Mouse (Mus musculus): Measurements from ENCODE around the gene Tsc22d3.
A peak's percentile ranks its signal among the peaks of the same experiment; 100 is the strongest.
"Not testable (repeated sequence)": the region's sequence is repeated elsewhere in the genome, so short reads cannot be mapped to it uniquely, and the experiment has no call there.

Gene Tsc22d3

DNA sequence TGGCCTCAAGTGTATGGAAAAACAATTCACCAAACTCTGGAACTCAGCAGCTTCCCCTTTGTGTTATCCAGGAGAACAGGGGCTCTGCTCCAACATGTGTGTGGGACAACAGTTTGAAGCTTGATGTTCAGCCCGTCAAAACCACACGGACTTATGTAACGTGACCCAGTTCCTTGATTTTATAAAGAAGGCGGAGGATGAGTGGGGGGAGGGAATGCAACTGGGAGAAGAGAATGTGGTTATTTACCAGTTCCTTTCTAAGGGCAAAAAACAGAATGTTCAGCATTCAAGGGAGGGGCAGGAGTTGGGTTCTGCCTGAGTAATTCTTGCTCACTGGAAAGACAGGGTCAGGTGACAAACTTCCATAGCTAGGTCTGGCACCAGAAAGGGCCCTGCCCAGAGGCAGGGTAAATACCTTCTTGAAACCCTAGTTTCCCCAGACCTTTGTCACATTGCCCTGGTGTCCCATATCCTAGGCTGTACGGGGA lies 71.3 kb downstream of the Tsc22d3 start:
- DNase-seq (ENCODE audit: low spot score in 2 of 2) = no peak

DNA sequence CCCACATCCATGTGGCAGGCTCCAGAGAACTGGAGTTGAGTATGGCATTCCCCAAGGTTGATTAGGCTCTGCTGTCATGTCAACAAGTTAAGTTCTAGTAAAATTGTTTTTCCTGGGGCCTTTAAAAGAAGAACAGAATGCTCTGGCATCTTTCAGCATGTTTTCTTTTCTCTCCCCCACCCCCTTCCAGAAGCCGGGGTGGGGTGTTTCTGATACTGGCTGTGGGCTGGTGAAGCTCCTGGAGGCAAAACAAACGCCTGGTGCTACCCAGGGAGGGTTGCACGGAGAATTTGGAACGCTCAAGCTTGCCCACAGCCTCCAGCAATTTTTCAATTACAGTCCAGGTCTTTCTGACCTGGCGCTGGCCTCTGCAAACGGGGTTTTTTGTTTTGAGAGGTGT lies 73.2 kb downstream of the Tsc22d3 start:
- DNase-seq (ENCODE audit: low spot score in 2 of 2) = no peak

- no peak for DNase-seq (ENCODE audit: low spot score in 2 of 2)
These were observed 74.2 kb downstream of the Tsc22d3 start for GRCm38 (mm10) chrX:140526253-140526618.

- no peak for DNase-seq (ENCODE audit: low spot score in 2 of 2)
These were observed 74.7 kb downstream of the Tsc22d3 start for GRCm38 (mm10) chrX:140525604-140526252.

GRCm38 (mm10) chrX:140524231-140524630 lies 76.2 kb downstream of the Tsc22d3 start:
- DNase-seq (ENCODE audit: low spot score in 2 of 2) = no peak

GRCm38 (mm10) chrX:140522071-140522765 lies 78.2 kb downstream of the Tsc22d3 start:
- no peak for DNase-seq (ENCODE audit: low spot score in 2 of 2)

DNA sequence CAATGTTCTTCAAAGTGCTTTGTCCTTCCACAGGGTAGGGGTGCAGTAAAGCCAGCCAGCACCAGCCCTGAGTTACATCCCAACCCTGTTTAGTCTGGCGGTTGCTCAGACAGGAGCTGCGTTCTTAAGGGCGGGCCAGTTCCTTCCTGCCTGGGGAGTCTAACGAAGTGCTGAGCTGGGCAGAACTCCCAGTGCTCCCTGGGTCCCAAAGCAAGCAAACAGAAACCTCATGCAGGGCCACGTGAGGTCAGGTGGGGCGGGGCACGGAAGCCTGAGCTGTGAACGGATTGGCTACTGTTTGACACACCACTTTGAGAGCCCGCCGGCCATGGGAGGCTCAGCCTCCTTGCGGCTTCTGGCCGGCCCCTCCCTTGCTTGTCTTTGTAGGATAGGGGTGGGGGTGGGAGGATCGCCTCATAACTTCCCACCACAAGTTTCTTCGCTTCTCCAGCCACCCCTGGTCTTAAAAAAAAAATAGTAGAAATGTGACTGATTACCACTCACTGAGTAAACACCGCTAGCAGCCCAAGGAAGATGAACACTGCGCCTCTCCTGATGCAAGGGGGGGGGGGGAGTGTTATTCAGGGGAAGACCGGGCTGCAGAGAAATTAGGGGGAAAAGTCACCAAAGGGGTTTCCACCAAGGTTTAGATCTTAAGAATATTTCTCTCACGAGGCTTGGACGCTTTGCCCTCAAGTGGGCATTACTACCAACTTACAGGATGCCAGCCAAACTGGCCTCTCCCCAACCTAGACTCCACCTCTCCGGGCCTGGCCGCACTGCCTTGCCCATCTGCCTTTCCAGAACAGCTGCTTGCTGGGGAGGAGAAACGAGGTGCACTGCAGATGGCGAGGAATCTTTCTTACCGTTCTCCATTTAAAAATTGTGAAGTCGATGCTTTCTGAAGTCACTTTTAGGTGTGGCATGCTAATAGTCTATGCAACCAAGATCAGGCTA lies 80.0 kb downstream of the Tsc22d3 start:
- DNase-seq (ENCODE audit: low spot score in 2 of 2) = peak; percentile 86 to 87

DNA sequence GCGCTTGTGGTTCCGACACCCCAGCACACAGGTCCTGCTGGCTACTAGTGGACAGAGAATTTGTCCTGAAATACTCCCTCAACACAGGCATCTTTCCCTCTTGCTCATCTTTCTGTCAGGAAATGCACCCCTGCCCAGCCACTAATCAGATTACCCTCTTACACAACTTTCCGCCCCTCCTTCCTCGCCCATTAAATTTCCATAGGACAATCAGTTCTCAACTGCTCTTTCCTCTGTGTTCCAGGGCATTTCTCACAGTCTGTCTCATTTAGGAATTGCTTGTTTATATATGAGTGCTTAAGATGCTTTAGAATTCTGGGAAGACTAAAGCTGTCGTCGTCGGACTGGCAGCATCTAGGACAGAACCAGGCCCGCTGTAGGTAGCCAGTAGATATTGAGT lies 82.1 kb downstream of the Tsc22d3 start:
- no peak for DNase-seq (ENCODE audit: low spot score in 2 of 2)

DNA sequence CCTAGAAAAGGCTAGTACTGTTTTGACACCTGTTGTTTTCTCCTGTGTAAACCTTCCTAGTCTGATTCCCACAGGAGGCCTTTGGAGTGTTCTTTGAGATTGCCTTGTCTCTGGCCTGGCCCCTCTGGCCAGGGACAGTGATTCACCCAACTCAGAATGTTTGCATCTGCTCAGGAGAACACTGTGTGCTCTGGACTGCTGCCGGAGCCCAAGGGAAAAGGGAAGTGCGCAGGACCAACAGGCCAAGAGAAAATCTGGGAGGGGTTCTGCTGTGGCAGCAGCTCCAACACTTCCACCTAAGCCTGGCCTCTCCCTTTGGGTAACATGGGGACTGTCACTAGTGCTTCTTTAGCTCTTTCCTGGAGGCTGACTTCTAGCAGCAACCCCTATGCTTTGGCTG lies 87.1 kb downstream of the Tsc22d3 start:
- peak in 1 of 2 experiments; percentile 18 for DNase-seq (ENCODE audit: low spot score in 2 of 2)

GRCm38 (mm10) chrX:140511687-140512651 lies 88.5 kb downstream of the Tsc22d3 start:
- DNase-seq (ENCODE audit: low spot score in 2 of 2) = no peak

DNA sequence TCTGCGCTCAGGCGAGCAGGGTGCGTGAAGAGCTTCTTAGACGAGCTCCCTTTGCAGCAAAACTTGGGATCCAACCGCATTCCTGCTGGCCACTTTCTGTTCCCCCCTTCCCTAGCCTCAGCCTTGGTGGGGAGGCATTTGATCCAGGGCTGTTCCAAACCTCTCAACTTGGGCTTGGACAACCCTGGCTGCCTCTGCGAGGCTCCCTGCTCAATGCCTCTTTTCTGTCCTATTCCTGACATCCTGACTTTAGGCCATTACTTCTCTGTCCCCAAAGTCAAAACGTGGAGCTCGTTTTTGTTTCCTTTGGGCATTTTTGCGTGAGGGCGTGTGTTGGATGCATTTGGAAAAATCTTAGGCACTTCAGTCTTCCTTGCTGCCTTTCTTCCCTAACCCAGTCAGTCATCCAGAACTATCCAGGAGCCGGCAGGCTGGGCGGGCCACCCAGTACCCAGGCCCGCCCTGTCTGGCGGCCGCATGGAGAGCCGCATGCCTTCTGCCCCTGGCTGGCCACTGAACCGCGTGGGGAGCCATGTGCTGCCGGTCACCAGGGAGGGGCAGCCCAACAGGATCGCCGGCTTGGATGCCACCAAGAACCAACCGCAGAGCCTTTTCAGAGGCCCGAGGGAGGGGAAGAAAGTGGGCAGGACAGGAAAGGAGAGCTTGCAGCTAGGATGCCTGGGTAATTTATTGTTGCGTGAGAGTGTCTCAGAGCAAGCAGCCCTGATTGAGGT lies 89.6 kb downstream of the Tsc22d3 start:
- DNase-seq (ENCODE audit: low spot score in 2 of 2) = peak; percentile 55 to 63

DNA sequence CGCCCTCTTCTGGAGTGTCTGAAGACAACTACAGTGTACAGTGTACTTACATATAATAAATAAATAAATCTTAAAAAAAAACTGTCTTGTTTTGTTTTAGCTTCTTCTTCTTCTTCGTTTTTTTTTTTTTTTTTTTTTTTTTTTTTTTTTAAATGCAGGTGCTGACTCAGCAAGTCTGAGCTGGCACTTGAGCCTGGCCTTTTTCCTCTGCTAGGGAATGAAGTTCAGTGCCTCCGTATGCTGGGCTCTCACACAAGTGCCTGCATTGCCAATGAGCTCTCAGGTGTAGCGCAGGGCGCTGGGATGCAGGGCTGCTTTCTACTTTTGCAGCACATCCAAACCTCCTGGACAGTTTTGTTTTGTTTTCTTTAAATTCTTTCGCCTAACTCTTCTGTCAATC lies 90.6 kb downstream of the Tsc22d3 start:
- no peak for DNase-seq (ENCODE audit: low spot score in 2 of 2)

DNA sequence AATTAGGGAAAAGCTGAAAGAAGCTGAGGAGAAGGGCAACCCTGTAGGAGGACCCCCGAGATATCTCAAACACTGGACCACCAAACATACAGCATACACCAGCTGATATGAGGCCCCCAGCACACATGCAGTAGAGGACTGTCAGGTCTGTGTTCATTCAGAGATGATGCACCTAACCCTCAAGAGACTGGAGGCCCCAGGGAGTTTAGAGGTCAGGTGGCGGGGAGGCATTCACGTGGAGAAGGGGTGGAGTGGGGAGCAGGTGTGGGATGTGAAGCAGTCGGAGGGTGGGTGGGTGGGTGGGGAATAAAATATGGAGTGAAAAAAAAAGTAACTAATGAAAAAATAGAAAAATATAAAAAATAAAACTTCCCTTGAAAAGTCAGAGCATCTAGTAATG lies 91.7 kb downstream of the Tsc22d3 start:
- not testable (repeated sequence) for DNase-seq (ENCODE audit: low spot score in 2 of 2)

DNA sequence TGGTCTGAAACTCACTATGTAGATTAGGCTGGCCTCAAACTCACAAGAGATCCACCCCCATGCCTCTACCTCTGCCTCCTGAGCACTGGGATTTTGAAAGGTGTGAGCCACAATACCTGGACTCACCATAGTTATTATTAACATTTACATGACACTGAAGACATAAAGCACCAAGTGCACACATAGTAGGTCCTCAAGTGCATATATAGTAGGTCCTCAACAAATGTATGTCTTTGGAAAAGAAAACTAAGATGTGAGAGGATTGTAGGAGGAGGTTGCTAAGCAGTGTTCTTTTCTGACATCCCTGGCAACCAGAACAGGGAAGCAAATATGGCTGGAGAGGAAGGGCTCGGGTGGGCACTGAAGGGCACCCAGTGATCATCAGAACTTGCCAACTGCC lies 93.1 kb downstream of the Tsc22d3 start:
- no peak for DNase-seq (ENCODE audit: low spot score in 2 of 2)

- no peak for DNase-seq (ENCODE audit: low spot score in 2 of 2)
These were observed 93.9 kb downstream of the Tsc22d3 start for GRCm38 (mm10) chrX:140506436-140507180.

DNA sequence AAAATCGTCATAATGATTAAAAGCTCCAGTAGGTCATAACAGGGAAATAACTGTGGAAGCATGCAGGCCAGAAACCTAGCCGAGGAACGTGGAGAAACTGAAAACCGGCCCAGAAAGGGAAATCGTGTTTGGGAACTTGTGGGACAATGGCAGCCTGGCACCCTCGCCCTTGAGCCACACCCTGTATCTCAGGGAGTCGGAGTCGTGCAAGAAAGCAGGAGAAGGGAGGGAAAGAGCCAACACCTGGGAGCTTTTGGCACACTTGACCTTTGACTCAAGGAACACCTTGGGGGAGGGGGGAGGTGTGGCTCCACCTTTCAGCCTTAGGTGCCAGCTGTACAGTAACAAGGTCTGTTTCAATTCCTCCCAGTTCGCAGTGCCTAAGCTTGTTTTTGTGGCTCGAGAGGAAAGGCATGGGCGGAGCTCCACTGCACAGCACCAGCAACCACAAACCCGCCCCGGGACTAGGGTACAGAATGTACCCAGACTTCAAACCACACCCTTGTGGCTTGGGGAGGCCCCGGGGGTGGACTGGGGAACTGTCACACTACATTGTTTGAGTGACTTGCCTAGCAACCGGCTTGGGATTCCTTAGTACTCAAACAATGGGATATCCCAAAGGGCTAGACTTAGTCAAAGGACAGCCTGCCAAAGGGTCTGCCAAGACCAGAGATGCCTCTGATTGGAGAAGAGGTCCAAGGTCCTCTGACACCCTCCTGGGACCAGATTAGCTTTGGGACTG lies 94.8 kb downstream of the Tsc22d3 start:
- DNase-seq (ENCODE audit: low spot score in 2 of 2) = peak; percentile 57 to 63

- DNase-seq (ENCODE audit: low spot score in 2 of 2) = peak; percentile 38 to 67
These were observed 96.6 kb downstream of the Tsc22d3 start for GRCm38 (mm10) chrX:140503905-140504304.

DNA sequence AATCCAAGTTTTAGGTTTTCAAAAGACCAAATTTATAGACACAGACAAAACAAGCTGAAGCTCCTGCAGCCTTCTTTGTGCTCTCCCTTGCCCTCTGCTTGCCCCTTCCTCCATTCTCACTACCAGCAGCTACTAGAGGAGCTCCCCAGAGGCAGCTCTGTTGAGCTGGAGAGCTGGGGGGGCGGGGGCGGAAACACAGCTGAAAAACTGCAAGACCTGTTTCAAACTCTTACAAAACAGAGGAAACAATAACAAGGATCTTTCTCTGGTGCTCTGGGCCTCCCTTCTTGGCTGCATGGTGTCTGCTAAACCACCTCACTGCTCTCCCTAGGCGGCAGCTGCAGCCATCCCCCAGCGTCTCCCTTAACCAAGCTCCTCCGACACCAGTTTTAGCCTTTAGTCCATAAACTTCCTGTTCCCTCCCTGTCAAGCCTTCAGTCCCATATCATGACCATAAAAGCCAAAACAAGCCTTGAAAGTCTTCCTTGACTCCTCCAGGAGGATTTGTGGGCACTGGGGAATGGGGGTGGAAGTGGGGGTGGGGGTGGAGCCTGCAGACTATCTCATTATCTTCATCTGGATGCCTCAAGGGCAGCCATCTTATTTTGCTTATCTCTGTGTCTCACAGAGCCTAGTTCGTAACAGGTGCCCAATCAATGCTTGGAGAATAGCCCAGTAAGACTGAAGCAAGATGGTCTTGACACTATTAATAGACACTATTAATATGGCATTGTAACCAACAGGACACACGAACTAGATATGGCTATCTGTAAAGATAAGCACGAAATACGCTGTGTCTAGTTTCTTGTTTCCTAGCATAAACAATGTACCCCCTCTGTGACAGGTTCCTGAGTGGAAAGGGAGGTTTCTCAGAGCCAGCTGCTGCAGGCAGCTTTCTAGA lies 98.8 kb downstream of the Tsc22d3 start:
- no peak for DNase-seq (ENCODE audit: low spot score in 2 of 2)
